Mouse (Mus musculus) kidney, adult 11 months (tissue): ENCODE measurements around the gene Kcnq1.

Source experiments
- DNase-seq: peaks from one replicate; pipeline ENCODE4 v3.0.0; 2022

Kcnq1 gene

DNA sequence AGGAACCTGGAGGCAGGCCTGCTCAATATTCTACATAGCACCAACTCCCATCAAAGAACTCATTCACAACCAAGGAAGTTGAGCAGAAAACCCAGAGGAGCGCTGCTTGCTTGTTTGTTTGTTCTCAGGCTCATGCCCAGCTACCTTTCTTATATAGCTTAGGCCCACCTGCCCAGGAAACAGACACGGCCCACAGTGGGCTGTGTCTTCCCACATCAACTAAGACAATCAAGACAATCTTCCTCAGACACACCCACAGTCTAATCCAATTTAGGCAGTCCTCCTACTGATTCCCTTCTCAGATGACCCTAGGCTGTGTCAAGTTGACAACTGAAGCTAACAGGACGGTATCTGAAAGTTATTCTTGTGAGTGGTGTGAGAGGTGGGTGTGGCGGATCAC lies at the start of gene Kcnq1:
Gene Kcnq1 (plus strand): TSS at position 301 of the 400 bp plus-strand sequence.
- DNase-seq, result no peak

- DNase-seq, result no peak
Measured at GRCm38 (mm10) chr7:143057023-143057422, 49.1 kb upstream of the Kcnq1 start.

DNA sequence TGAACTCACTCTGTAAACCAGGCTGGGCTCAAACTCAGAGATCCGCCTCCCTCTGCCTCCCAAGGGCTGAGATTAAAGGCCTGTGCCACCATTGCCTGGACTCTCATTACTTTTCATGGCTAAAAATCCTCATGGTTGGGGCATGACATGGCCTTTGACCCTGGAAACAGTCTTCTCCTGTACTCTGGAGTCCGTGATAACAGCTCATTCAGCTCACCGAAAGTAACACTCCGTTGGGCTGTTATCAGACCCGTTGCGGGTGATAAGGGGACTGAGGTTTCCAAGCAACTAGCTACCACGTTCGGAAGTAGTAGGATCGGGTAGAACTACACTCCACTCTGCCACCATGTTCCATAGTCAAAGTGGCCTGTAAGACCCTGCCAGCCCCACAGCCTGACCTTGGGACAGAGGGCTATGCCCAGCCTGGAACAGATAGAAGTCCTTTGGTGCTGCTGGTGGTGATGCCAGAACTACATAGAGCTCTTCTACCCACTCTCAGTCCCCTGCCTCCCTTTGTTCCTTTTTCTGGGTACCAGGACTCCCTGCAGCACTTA lies 48.4 kb upstream of the Kcnq1 start:
- no peak for DNase-seq

GRCm38 (mm10) chr7:143058221-143058697 lies 47.9 kb upstream of the Kcnq1 start:
- peak; percentile 70 for DNase-seq

GRCm38 (mm10) chr7:143059202-143059870 lies 46.8 kb upstream of the Kcnq1 start:
- DNase-seq, result no peak

- DNase-seq, result no peak
Measured at GRCm38 (mm10) chr7:143062704-143063103, 43.5 kb upstream of the Kcnq1 start.

- no peak for DNase-seq
Measured at GRCm38 (mm10) chr7:143064226-143064625, 41.9 kb upstream of the Kcnq1 start.

DNA sequence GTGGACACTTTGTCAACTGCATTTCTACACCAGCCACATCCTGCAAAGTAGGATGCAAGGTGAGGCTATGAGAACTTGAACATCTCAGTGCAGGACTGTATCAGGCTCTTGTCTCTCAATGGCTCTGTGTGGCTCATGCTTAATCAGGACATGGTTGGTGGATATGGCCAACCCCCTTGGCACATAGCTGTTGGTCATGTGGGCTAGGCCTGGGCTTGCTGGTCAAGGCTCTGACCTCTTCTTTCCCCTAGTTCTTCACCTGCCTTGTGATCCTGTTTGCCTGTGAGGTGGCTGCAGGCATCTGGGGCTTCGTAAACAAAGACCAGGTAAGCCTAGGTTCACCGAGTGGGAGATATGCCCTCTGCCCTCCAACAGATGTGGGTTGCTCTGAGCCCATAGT lies 40.5 kb upstream of the Kcnq1 start:
- DNase-seq, result no peak

DNA sequence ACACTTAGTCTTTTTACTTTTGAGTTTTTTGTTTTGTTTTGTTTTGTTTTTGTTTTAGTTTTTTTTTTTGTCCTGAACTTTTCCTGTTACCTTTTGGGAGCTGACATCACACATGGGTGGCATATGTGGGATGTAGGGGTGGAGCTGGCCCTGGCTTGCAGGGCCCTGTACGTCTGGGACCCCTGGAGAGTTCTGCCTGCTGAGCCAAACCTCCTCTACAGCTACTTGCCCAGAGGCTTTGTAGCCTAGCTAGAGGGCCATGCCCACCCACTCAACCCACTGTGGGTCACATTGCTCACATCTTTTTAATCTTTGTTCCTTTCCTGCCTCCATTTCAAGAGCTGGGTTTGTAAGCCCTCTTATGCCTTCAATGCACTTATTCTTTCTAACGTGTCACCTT lies 38.7 kb upstream of the Kcnq1 start:
- no peak for DNase-seq

GRCm38 (mm10) chr7:143067897-143068296 lies 38.3 kb upstream of the Kcnq1 start:
- DNase-seq, result no peak

DNA sequence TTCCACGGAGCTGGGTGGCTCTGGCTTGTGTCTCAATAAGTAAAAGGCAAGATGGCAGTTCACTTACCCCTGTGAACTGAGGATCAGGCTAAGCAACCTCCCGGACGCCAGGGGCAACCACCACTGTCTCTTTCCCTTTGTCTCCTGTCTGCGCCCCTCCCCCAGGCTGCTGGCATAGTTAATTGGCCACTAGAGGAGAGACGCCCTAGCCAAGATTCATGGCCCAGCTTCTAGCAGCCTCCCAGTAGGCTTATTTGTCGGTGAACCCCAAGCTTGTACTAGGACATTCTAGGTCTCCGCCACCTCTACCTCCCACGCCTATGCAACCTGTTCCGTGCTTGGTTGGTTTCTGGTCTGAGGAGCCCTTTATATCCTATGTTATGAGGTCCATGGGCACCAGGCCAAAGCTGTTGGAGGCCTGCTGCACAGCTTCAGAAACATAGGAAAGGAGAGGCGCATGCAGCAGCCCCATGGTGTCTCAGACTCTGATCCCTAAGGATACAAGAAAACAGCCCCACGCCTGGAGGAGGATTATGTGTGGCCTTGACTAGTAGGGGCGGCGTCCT lies 37.8 kb upstream of the Kcnq1 start:
- DNase-seq, result no peak

DNA sequence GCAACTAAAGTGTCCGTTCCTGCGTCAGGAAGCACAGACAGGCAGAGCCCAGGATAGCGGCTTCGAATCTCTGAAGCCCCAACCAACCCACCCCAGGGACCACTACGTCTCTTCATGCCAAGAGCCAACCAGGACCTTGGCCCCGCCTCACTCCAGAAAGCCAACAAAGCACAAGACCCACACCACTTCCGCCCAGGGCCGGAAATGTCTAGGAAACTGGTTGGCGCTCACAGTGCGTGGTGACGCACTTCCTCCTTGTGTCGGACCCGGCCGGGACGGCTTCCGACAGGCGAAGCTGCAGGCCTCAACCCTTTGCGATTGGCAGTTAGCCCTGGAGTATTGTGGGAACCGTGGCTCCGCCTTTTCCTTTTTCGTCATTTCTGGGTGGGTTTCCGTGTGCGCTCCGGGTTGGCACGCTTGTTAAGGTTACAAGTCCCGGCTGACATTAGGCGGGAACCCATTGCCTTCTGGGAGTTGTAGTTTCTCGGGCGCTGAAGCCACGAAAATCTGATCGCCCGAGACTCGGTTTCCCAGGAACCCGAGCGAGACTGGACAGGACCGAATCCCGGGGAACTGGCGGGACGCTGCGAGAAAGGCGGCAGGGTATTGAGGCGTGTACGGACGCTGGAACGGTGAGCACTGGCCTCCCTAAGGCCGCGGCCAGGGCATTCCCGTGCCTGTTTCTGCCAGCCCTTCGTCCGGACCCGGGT lies 37.1 kb upstream of the Kcnq1 start, which contains the start of gene Tssc4:
Gene Tssc4 (plus strand): TSS at position 368 of the 710 bp plus-strand sequence.
- DNase-seq, result peak; percentile 99

DNA sequence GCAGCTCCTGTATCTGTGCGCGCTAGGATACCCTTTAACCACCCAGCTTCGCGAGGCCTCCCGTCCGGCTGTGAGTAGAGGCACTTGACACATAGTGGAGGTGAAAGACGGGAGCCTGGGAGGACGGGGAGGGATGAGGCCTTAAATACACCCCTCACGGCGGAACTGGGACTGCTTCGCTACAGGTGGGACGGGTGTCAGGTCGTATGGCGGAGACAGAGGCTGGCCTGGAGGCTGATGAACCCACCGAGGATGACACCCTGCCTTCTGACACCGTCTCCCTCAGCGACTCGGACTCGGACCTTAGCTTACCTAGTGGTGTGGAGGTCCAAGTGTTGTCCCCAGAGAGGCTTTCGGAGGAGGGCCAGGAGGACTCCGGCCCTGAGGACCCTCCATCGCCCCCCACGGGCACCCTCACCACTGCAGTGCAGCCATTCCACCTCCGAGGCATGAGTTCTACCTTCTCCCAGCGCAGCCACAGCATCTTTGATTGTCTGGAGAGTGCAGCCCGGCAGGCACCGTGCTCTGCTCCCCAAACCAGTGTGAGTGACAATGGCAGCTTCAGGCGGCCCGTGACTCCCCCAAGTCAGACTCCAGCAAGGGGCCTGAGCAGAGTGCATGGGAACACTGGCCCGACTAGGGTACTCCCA lies 36.3 kb upstream of the Kcnq1 start:
- no peak for DNase-seq

GRCm38 (mm10) chr7:143070506-143071070 lies 35.6 kb upstream of the Kcnq1 start:
- no peak for DNase-seq

DNA sequence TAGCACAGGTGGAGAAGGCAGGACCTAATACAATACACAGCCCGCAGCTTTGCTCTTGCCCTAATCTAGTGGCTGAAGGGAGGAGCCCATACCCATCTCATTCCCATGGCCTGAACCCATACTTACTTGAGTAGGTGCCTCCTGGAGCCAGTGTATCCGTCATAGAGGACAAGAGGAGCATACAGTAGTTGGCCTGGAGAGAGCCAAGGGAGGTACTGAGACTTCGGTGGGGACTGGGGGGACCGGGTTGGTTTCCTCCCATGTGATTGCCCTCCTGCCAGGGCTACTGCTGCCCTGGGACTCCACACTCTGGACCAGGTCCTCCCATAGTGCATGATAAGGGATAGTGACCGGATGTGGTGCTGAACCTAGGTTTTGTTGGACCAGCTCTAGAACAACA lies 33.6 kb upstream of the Kcnq1 start:
- DNase-seq, result no peak

DNA sequence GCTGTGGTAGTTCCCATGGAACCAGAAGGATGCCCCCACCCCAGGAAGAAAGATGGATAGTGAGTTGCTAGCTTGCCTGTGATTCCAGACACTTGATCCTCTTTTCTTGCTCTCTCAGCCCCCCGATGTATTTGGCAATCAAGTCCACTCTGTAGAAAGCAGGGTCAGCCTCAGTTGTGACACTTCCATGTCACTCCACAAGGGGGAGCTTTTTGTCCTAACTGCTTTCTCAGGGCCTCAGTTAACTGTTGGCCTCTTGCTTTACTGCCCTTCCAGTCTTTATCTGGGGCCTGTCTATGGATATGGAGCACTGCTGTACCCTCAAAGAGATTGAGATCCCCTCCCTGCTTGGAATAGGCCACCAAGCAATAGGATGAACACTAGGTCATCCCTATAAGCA lies 33.1 kb upstream of the Kcnq1 start:
- DNase-seq, result no peak

- DNase-seq, result no peak
Measured at GRCm38 (mm10) chr7:143075394-143075793, 30.8 kb upstream of the Kcnq1 start.

DNA sequence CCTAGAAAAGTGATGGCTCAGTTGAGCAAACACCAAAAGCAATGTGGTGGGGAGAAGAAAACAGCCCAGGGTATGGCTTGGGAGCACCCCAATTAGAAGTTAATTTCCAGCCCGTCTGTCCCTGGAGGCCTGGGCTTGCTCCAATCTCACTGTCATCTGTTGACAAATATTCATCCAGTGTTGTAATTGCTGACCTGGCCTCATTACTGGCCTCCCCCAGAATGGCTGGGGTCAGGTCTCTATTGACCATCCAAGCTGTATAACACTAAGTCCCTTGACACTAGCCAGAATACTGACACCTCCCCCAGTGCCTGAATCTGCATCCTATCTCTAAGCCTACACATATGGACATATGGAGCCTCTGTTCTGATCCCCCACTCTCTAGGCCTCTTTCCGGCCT lies 28.8 kb upstream of the Kcnq1 start:
- DNase-seq, result no peak

- DNase-seq, result no peak
Measured at GRCm38 (mm10) chr7:143082024-143082423, 24.1 kb upstream of the Kcnq1 start.

GRCm38 (mm10) chr7:143083708-143084107 lies 22.5 kb upstream of the Kcnq1 start:
- DNase-seq, result no peak

GRCm38 (mm10) chr7:143086366-143086765 lies 19.8 kb upstream of the Kcnq1 start:
- peak; percentile 40 for DNase-seq

GRCm38 (mm10) chr7:143087070-143087579 lies 19.0 kb upstream of the Kcnq1 start:
- peak; percentile 50 for DNase-seq

GRCm38 (mm10) chr7:143093847-143094246 lies 12.3 kb upstream of the Kcnq1 start:
- DNase-seq, result no peak
